Mouse (Mus musculus) kidney, postnatal 36 days (tissue): Measurements from ENCODE around the gene Wdr44.

ENCODE experiments used
- DNase-seq, 2 experiments: peaks; one replicate each; pipeline ENCODE4 v3.0.0; 2021 to 2022; ENCODE audit warnings: mixed read lengths in 2 of 2

The Wdr44 gene

GRCm38 (mm10) chrX:23840921-23841320, 148.1 kb downstream of the Wdr44 start:
- DNase-seq = peak in 1 of 2 experiments; percentile 29
